Mouse (Mus musculus) cerebellum, adult 2 months (tissue): ENCODE measurements around the gene Tcam1.

Experiments used
- CTCF ChIP-seq: fragments of 200-500 bp; IDR thresholded peaks from 2 replicates; pipeline ENCODE4 v1.5.1; 2011; ENCODE audit warnings: low read depth, mild to moderate bottlenecking, control low read depth, low read length, moderate library complexity, borderline replicate concordance; ENCODE audit not compliant: insufficient read depth
- POLR2A ChIP-seq: fragments of 200-500 bp; IDR thresholded peaks from 2 replicates; pipeline ENCODE4 v1.6.1; 2011; ENCODE audit warnings: low read length, control low read depth, borderline replicate concordance; ENCODE audit not compliant: insufficient read depth

- no peak for TF ChIP-seq POLR2A
- no peak for TF ChIP-seq CTCF
Measured at GRCm38 (mm10) chr11:106283371-106283770, 6.9 kb downstream of the Tcam1 start.
